Mouse (Mus musculus) megakaryocyte progenitor cell, adult 5-6 weeks (primary cell): ENCODE results near the gene Dmpk. TPM values are rescaled to one million over a fixed set of nuclear protein-coding genes. Genes with fewer than 3 reads are reported as not detected.
"Not testable (repeated sequence)": the region's sequence is repeated elsewhere in the genome, so short reads cannot be mapped to it uniquely, and the experiment has no call there.

Source experiments
- ATAC-seq: replicated peaks from 2 replicates; pipeline ENCODE4 v1.8.0; 2016; ENCODE audit warnings: mild to moderate bottlenecking, moderate TSS enrichment, inconsistent platforms; ENCODE audit not compliant: poor library complexity
- total RNA-seq, 2 experiments: library from RNA; stranded (forward) in 1 of 2; stranded (reverse) in 1 of 2; fragments of 157-497, 149-512 nt in 1 of 2; fragments of 200-1000 nt in 1 of 2; gene quantifications; 2 replicates each; pipeline versions ENCODE4 v1.2.3 to v1.2.4; 2015 to 2017

Gene Dmpk
- total RNA-seq (2015), result 0.78 and 1.9 TPM in 2 replicates
- total RNA-seq (2017), result 0.84 TPM in 1 of 2 replicates, not detected in the other

DNA sequence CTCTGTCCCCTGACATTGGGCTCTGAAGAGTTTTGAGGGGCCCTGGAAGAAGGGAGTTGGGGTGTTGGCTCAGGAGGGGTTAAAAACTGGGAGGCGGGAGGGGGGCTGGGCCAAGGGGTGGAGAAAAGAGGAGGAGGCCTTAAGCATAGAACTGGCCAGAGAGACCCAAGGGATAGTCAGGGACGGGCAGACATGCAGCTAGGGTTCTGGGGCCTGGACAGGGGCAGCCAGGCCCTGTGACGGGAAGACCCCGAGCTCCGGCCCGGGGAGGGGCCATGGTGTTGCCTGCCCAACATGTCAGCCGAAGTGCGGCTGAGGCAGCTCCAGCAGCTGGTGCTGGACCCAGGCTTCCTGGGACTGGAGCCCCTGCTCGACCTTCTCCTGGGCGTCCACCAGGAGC is at the start of gene Dmpk:
Dmpk (plus strand) TSS at position 149 of the 400 bp plus-strand sequence.
- ATAC-seq, result no peak

DNA sequence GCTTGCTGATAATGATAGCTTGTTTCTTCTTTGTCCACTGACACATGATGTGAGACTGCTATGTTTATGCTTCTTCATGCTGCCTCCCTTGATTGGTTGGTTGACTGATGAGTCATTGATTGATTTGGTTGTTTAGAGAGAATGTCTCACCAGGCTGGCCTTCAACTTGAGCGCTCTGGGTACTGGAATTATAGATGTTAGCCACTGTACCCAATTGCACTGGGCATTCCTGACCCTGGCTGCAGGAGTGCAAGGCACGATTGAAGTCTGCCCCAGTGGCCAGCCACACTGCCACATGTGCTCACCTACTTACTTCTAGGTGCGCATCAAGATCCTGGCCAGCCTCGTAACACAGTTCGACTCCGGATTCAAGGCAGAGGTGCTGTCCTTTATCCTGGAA is 39.0 kb upstream of the Dmpk start:
- no peak for ATAC-seq

DNA sequence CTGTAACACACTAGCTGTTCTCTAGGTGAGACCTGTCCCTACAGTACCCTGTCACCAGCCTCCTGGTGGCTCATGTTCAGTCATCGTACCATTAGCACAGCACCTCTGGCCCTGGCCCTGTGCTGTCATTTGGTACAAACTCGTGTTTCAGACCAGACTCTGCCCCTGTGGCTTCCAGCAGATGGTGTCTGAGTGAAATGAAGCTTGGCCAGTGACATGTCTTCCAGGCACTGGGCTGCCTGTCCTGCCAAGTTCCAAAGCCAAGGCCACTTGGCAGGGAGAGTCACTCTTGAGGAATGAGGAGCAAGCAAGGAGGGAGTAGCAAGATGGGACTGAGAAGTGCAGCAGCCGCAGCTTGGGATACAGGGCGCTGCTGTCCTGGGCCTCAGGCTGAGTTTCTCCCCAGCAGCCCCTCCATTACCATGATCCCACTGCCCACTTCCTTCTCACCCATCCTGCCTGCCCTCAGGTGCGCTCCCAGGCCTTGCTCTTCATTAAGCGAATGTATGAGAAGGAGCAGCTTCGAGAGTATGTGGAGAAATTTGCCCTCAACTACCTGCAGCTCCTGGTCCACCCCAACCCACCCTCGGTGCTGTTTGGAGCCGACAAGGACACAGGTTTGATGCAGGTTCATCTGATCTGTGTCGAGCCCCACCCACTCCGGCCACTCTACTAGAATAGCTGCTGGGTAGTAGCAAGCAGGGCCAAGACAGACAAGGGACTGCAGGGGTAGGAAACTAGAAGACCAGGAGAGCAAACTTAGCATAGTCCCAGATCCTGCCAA is 37.2 kb upstream of the Dmpk start:
- no peak for ATAC-seq

DNA sequence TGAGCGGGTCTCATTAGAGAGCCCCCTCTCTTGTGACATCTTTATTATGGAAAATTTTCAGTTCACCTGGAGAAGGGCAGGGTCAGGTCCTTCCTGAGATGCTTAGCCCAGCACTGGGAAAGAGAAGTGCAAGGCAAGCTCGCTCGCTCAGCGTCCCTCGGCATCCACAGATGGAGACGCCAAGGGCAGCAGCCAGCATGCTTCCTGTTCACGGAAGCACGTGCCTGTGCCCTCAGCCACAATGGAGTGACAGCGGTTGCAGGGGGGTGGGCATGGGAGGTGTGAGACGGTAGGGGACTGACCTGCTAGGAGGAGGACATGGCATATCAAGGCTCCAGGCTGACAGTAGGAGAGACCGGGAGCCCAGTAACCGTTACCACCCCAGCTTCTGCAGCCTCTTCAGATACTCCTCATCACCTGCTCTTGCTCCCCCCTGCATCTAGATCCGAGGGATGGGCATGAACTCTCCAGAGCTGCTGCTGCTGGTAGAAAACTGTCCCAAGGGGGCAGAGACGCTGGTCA is 35.6 kb upstream of the Dmpk start:
- ATAC-seq, result no peak

DNA sequence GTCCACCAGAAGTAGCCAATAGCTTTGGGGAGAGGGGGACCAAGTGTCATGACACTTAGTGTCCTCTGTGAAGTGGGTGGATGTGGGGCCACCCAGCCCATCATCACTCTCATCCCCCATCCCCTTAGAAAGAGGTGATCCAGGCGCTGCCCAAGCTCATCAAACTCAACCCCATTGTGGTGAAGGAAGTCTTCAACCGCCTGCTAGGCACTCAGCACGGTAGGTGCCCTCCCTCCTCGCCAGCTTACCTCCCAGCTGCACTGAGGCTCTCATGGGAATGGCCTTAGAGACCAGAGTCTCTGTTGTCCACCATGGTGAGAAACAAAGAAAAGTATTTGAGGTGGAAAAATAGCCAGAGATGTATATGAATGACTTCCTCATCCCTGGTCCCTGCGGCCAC is 34.4 kb upstream of the Dmpk start:
- ATAC-seq, result no peak

DNA sequence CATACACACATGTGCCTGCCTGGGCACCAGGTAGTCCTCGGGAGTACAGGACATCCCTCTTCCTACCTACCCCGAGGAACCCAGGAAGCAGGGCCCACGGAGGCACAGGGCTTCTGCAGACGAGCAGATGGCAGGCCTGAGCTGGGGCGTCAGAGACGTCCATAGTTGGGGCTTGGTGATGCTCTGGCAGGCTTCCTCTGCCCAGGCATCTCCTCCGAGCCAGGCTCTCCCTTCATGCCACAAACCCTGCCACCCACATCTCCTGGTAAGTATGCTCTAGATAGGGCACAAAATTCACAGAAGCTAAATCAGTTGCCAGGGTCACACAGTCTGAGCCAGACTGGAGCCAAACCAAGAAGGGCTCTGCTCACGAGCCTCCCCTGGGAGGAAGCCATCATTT is 33.5 kb upstream of the Dmpk start:
- no peak for ATAC-seq

DNA sequence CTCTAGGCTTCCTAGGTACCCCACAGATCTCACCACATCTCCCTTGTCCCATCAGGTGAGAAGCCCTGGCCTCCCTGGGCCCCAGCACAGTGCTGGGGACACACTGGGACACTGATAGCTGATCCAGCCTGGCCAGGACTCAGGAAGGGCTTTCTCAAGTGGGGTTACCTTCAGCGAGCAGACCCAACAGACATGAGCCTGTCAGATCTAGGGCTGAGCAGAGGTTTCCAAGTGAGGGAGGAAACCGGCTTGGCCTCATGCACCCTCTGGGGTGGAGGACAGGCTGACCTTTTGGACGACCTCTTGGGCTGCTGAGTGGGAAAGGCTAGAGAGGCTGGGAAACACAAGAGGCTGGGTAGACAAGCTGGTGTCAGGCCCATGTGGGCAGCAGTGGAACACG is 32.5 kb upstream of the Dmpk start:
- ATAC-seq, result no peak

DNA sequence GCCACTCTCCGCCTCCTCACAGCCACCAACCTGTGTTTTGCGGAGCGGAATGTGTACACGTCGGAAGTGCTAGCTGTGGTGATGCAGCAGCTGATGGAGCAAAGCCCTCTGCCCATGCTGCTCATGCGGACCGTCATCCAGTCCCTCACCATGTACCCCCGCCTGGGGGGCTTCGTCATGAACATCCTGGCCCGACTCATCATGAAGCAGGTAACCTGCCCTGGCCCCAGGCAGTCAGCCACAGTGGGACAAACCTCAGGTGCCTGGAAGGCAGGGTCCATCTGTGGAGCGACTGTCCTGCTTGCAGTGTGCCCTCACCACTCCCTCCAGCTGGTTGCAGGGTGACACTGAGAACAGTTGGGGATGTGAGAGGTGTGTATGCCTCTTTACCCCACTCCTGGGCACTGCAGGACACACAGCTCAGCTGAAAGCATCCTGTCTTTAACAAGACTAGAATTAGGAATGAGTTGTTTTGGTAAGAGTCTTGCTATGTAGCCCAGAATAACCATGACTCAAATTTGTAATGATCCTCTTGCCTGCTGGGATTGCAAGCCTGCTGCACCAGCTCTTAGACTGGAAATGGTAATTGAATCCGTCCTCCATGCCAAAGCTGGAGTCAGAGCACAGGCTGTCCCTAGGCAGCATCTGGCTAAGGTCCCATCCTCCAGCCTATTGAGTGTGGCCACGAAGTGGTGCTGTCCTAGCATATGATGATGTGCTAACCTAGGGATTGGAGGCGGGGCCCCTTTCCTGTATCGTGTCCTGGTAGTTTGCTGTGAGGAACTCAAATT is 31.1 kb upstream of the Dmpk start:
- ATAC-seq, result no peak

DNA sequence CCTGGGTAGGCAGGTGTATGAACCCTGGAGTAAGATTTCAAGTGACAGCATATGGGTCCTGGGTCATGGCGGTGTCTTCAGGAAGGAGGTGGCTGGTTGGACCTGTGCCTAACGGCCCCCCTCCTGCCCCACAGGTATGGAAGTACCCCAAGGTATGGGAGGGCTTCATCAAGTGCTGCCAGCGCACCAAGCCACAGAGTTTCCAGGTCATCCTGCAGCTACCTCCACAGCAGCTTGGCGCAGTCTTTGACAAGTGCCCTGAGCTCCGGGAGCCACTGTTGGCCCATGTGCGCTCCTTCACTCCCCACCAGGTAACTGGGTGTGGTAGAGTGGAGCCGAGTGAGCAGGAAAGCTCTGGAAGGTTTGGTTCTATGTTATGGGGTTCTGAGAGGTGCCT is 30.5 kb upstream of the Dmpk start:
- ATAC-seq, result no peak

DNA sequence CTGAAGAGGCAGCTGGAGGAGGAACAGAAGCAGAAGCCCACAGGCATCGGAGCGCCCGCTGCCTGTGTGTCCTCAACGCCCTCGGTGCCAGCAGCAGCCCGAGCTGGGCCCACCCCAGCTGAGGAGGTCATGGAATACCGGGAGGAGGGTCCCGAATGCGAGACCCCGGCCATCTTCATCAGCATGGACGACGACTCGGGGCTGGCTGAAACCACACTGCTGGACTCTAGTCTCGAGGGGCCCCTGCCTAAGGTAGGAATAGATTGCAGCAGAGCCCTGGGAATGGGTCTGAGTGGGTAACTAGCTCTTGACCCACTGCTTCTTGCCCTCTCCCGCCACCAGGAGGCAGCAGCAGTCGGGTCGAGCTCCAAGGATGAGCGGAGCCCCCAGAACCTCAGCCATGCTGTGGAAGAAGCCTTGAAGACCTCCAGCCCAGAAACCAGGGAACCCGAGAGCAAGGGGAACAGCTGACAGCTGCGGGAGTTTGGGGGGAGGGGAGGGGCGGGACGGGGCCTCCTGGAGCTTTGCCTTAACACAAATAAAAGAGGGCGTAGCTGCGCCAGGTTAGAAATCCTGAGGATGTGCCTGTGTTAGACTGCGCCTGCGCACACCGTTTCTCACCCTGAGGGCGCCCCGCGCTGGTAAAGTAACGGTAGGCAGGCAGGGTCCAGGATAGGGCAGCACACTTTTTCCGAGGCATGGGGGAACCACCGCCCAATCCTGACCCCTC is 29.4 kb upstream of the Dmpk start, which contains the start of gene Rsph6a:
Rsph6a (plus strand) TSS at position 644 of the 730 bp plus-strand sequence.
- ATAC-seq, result peak; percentile 36; the same call in 1 of the 2 replicates

DNA sequence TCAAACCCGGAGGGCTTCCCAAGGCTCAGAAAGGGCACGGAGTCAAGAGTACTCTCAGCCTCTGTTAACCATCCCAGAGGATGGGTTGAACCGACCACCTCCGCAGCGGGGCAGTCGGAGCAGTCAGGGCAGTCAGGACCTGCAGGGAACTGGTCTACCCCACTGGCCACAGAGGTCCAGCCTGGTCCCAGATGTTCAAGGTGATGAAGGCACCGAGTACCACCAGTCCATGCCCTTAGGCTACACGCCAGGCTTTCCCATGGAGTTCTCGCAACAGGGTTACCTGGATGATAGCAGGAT is 28.9 kb upstream of the Dmpk start:
- ATAC-seq, result no peak

DNA sequence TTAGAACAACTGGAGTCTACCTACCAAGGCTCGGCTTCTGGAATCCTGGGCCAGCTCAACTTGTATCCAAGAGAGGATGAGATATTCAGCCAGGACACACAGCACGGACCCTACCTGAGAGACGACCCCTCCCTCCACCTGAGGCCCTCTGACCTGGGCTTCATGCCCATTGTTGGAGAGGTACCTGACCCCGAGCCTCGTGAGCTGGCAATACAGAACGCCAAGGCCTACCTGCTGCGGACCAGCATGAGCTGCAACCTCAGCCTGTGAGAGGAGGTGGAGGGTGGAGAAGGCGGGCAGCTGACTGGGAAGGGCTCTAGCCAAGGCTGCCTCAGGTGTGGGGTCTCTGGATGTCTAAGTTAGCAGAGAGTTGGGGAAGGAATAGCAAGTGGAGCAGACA is 28.5 kb upstream of the Dmpk start:
- no peak for ATAC-seq

DNA sequence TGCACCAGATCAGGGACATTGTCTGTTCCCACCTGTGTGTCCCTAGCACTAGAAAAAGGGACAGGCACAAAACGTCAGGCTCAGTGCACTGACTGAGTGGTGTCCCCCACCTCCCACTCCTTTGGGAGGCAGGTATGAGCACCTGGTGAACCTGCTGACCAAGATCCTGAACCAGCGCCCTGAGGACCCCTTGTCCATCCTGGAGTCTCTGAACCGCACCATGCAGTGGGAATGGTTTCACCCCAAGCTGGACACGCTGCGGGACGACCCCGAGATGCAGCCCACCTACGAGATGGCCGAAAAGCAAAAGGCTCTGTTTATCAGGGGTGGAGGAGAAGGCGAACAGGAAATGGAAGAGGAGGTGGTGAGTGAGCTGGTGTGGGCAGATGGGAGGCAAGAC is 26.2 kb upstream of the Dmpk start:
- ATAC-seq, result no peak

DNA sequence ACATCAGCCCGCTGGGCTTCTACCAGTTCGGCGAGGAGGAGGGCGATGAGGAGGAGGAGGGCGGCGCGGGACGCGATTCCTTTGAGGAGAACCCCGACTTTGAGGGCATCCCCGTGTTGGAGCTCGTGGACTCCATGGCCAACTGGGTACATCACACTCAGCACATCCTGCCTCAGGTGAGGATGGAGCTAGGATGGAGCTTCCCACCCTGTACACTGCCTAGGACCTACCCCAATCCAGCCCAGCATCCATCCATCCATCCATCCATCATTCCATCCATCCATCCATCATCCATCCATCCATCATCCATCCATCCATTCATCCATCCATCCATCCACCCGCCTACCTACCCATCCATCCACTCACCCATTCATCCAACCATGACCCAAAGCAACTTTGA is 17.8 kb upstream of the Dmpk start:
- no peak for ATAC-seq

DNA sequence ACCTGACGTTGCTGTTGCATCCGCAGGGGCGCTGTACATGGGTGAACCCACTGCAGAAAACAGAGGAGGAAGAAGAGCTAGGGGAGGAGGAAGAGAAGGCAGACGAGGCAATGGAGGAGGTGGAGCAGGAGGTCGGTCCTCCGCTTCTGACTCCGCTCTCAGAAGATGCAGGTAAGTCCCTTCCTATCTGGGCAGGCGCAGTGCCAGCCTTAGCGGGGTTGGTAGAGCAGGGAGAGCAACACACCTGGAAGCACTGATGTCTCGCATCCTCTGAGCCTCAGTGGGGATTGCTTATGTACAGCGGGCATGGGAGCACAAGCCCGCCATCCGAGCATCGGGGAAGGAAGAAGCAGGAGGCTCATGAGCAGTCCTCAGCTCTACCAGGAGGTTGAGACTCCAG is 16.6 kb upstream of the Dmpk start:
- ATAC-seq, result no peak

DNA sequence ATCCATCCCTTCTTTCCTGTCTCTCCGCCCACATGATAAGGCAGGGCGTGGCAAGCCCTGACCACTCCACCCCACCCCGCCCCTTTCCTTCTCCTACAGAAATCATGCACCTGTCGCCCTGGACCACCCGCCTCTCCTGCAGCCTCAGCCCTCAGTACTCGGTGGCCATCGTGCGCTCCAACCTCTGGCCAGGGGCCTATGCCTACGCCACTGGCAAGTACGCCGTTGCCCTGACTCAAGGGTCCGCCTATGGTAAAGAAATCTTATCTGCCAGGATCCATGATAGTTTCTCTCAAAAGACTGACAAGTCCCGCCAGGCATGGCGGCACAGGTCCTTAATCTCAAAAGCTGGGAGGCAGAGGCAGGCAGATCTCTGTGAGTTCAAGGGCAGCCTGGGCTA is 15.7 kb upstream of the Dmpk start:
- ATAC-seq, result no peak

DNA sequence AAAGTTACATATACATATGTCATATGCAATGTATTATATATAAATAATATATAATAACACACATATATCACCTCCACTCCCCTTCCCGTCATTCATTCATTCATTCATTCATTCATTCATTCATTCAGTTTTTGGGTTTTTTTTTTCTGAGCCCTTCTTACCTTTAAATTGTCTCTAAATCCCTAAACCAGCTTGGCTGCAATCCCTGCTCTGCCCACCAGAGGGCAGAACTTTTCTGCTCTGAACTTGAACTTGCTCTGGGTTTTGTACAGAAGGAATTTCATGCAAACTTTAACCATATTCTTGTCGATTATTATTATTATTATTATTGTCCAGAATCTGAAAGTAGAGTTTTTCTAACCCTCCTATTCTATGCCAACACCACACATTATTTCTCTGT is 14.9 kb upstream of the Dmpk start:
- ATAC-seq, result peak; percentile 65

DNA sequence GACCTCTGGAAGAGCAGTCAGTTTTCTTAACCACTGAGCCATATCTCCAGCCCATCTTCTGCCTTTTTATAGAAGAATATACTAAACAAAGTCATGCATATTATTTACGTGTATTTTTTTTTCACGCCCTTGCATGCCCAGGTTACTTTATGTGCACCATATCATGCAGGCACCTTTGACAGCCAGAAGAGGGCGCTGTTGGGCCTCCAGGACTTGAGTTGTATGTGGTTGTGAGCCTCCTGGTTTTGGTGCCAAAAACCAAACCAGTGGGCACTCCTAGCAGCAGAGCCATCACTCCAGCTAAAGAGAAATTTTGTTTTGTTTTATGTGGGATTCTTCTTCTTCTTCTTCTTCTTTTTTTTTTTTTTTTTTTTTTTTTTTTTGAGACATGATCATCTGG is 14.1 kb upstream of the Dmpk start:
- peak; percentile 66 for ATAC-seq

DNA sequence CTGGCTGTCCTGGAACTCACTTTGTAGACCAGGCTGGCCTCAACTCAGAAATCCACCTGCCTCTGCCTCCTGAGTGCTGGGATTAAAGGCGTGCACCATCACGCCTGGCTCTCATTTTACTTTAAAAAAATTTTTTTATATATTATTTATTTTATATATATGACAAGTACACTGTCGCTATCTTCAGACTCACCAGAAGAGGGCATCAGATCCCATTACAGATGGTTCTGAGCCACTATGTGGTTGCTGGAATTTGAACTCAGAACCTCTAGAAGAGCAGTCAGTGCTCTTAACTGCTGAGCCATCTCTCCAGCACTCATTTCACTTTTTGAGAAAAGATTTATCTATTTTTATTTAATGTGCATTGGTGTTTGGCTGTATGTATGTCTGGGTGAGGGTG is 12.6 kb upstream of the Dmpk start:
- not testable (repeated sequence) for ATAC-seq

DNA sequence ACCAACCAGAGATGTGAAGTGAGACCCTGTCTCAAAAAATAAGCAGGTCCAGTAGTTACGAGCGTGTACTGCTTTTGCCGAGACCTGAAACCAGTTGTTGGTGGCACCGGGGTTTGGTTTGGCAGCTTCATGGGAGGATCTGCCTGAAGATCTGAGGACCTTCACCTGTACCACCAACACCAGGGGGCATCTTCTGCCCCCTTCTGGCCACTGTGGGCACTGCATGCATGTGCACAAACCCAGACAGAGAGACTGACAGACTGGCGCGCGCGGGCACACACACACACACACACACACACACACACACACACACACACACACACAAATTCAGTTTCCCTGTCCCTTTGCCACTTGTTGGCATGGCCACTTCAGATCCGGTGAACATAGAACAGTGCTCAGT is 10.1 kb upstream of the Dmpk start:
- ATAC-seq, result no peak

DNA sequence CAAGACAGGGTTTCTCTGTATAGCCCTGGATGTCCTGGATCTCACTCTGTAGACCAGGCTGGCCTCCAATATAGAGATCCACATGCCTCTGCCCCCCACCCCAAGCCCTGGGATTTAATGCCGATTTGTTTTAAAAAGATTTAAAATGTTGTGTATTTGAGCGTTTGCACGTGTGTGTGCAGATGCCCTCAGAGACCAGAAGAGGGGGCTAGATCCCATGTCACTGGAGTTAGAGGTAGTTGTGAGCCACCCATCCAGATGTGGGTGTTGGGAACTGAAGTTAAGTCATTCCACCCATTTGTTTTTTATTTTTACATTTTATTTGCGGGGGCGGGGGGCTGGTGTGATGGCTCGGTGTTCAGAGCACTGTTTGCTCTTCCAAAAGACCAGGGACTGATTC is 9.2 kb upstream of the Dmpk start:
- no peak for ATAC-seq

DNA sequence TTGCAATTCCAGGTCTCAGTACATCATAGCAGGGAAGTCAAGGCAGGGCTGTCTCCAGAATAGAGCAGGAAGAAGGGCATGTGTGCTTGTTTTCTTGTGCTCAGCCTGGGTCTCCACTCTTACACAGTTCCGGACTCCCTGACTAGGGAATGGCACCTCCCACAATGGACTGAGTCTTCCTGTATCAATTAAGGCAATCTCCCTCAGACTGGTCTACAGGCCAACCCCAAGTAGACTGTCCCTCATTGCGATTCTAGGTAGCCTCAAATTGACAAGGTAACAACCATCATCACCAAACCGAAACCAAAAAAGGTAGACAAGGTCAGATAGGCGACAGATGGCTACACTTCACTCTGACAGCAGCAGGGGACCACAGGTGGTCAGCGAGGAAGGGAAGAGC is 8.4 kb upstream of the Dmpk start:
- ATAC-seq, result no peak
